Mouse (Mus musculus): Measurements from ENCODE around the gene Gm4301.
A peak's percentile ranks its signal among the peaks of the same experiment; 100 is the strongest.
"Not testable (repeated sequence)": the region's sequence is repeated elsewhere in the genome, so short reads cannot be mapped to it uniquely, and the experiment has no call there.

Gene Gm4301

DNA sequence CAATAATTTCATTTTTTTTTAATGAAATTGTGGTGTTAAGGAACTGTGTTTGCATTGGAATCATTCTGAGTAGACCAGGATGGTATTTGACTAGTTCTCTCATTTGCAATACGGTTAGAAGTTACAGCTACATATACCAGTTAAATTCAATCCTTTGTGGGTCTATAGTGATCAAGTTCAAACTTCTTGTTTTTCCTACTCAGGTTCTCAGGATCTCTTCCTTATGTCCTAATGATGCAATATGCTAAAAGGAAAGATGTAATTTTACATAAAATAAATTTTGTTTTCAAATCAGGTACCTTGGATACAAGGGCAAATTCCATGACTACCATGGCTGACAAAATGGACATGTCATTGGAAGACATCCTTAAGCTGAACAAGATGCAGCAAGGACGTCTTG lies at the start of gene Gm4301:
Gene Gm4301 (plus strand): TSS at position 301 of the 400 bp plus-strand sequence.
- DNase-seq: not testable (repeated sequence)

DNA sequence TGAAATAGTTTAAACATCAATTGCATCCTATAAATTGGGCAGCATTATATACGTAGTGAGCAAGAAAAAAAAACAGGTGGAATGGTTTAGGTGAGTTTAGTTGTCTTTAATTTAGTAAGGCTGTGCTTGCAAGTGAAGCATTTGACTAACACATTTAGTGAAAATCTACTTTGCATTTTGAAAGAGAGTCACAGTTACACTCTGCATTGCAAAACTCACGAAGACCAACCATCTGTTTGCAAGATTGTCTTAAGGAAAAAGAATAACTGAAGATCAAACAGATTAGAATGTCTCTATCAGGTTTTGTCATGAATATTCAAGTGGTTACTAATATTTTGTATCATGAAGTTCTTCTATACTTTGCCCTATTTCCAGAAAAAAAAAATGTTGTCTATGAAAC lies 39.4 kb upstream of the Gm4301 start:
- no peak for DNase-seq

DNA sequence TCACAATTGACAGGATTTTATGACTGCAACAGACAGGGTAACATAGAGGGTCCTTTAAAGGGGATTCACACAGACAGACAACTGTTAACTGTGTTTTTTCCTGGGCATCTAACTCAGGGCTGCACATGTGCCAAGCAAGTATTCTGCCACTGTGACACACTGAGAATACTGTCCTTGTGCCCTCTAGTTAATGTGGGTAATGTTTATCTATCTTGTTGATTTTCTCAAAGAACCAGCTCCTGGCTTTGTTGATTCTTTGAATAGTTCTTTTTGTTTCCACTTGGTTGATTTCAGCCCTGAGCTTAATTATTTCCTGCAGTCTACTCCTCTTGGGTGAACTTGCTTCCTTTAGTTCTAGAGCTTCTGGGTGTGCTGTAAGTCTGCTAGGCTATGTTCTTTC lies 35.4 kb upstream of the Gm4301 start:
- not testable (repeated sequence) for DNase-seq

DNA sequence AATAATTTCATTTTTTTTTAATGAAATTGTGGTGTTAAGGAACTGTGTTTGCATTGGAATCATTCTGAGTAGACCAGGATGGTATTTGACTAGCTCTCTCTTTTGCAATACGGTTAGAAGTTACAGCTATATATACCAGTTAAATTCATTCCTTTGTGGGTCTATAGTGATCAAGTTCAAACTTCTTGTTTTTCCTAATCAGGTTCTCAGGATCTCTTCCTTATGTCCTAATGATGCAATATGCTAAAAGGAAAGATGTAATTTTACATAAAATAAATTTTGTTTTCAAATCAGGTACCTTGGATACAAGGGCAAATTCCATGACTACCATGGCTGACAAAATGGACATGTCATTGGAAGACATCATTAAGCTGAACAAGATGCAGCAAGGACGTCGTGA lies 5.1 kb downstream of the Gm4301 start, which contains the start of gene Gm4302:
Gene Gm4302 (plus strand): TSS at position 301 of the 400 bp plus-strand sequence.
- not testable (repeated sequence) for DNase-seq

DNA sequence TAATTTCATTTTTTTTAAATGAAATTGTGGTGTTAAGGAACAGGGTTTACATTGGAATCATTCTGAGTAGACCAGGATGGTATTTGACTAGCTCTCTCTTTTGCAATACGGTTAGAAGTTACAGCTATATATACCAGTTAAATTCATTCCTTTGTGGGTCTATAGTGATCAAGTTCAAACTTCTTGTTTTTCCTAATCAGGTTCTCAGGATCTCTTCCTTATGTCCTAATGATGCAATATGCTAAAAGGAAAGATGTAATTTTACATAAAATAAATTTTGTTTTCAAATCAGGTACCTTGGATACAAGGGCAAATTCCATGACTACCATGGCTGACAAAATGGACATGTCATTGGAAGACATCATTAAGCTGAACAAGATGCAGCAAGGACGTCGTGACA lies 10.2 kb downstream of the Gm4301 start, which contains the start of gene Gm4303:
Gene Gm4303 (plus strand): TSS at position 301 of the 400 bp plus-strand sequence.
- not testable (repeated sequence) for DNase-seq

DNA sequence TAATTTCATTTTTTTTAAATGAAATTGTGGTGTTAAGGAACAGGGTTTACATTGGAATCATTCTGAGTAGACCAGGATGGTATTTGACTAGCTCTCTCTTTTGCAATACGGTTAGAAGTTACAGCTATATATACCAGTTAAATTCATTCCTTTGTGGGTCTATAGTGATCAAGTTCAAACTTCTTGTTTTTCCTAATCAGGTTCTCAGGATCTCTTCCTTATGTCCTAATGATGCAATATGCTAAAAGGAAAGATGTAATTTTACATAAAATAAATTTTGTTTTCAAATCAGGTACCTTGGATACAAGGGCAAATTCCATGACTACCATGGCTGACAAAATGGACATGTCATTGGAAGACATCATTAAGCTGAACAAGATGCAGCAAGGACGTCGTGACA lies 15.3 kb downstream of the Gm4301 start, which contains the start of gene Gm4305:
Gene Gm4305 (plus strand): TSS at position 301 of the 400 bp plus-strand sequence.
- not testable (repeated sequence) for DNase-seq

DNA sequence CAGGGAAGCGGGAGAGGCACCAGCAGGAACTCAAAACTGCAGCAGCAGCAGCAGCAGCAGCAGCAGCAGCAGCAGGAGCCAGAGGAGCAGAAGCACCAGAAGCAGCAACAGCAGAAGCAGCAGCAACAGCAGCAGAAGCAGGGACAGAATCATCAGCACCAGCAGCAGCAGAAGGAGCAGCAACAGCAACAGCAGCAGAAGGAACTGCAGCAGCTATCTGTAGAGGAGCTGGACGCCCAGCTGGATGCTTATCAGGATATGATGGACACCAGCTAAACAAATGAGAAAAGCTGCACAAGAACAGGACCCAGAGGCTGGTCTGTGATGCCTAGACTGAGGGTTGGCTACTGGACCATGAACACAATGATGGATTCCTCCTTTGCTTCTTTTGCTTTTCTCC lies 21.4 kb downstream of the Gm4301 start:
- peak; percentile 2 for DNase-seq

DNA sequence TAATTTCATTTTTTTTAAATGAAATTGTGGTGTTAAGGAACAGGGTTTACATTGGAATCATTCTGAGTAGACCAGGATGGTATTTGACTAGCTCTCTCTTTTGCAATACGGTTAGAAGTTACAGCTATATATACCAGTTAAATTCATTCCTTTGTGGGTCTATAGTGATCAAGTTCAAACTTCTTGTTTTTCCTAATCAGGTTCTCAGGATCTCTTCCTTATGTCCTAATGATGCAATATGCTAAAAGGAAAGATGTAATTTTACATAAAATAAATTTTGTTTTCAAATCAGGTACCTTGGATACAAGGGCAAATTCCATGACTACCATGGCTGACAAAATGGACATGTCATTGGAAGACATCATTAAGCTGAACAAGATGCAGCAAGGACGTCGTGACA lies 25.6 kb downstream of the Gm4301 start, which contains the start of gene Gm4307:
Gene Gm4307 (plus strand): TSS at position 301 of the 400 bp plus-strand sequence.
- not testable (repeated sequence) for DNase-seq

DNA sequence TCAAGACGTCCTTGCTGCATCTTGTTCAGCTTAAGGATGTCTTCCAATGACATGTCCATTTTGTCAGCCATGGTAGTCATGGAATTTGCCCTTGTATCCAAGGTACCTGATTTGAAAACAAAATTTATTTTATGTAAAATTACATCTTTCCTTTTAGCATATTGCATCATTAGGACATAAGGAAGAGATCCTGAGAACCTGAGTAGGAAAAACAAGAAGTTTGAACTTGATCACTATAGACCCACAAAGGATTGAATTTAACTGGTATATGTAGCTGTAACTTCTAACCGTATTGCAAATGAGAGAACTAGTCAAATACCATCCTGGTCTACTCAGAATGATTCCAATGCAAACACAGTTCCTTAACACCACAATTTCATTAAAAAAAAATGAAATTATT lies 47.0 kb downstream of the Gm4301 start, which contains the start of gene Gm4312:
Gene Gm4312 (minus strand): TSS at position 101 of the 400 bp plus-strand sequence.
- DNase-seq: not testable (repeated sequence)

All from right cerebral cortex, postnatal 4 days (tissue).